Mouse (Mus musculus): ENCODE results near the gene Chd2.

GRCm38 (mm10) chr7:73564131-73564530 is 22.5 kb upstream of the Chd2 start:
- TF ChIP-seq CTCF (IDR thresholded peaks at IDR 0.05; ENCODE audit: low read depth, low read length) (no peak), POLR2A (IDR thresholded peaks at IDR 0.05; ENCODE audit: borderline replicate concordance, low read depth, low read length) (no peak)

Measured in bone marrow macrophage, adult 2 months (primary cell).